Mouse (Mus musculus) forebrain, embryonic 14.5 days (tissue): ENCODE results near the gene Map4k2. TPM values are rescaled to one million over a fixed set of nuclear protein-coding genes. Genes with fewer than 3 reads are reported as not detected.

Experiments
- ATAC-seq: fragments of 200-750 bp; cut with Nextera tagmentation; 2 replicates; pipeline ENCODE4 v1.8.0; 2017; ENCODE audit warnings: mild to moderate bottlenecking, moderate library complexity
- DNase-seq: peaks from one replicate; pipeline ENCODE4 v3.0.0-alpha.2; 2015; ENCODE audit warnings: low spot score
- H3K27ac ChIP-seq: fragments of 300-500 bp; sonication (generic); 2 replicates; pipeline ENCODE4 v1.5.1; 2014; ENCODE audit warnings: low read depth, mild to moderate bottlenecking, control low read depth, low read length, moderate library complexity
- H3K27me3 ChIP-seq: fragments of 300-500 bp; sonication (generic); replicated peaks from 2 replicates; pipeline ENCODE4 v1.6.1; 2014; ENCODE audit warnings: low read length, control low read depth, mixed read lengths; ENCODE audit not compliant: control insufficient read depth, insufficient read depth
- H3K36me3 ChIP-seq: fragments of 300-500 bp; sonication (generic); 2 replicates; pipeline ENCODE4 v1.6.1; 2014; ENCODE audit warnings: low read length, control low read depth; ENCODE audit not compliant: control insufficient read depth, insufficient read depth
- H3K4me1 ChIP-seq: fragments of 300-500 bp; sonication (generic); 2 replicates; pipeline ENCODE4 v1.6.1; 2014; ENCODE audit warnings: antibody characterized with exemption, low read length, control low read depth; ENCODE audit not compliant: control insufficient read depth, insufficient read depth
- H3K4me2 ChIP-seq: fragments of 300-500 bp; sonication (generic); 2 replicates; pipeline ENCODE4 v1.6.1; 2014; ENCODE audit warnings: mild to moderate bottlenecking, control low read depth, low read length
- H3K4me3 ChIP-seq: fragments of 300-500 bp; sonication (generic); 2 replicates; pipeline ENCODE4 v1.5.1; 2014; ENCODE audit warnings: low read depth, low read length, control low read depth
- H3K9ac ChIP-seq: fragments of 300-500 bp; sonication (generic); 2 replicates; pipeline ENCODE4 v1.6.1; 2014; ENCODE audit warnings: mild to moderate bottlenecking, low read length, control low read depth, moderate library complexity
- H3K9me3 ChIP-seq: fragments of 300-500 bp; sonication (generic); replicated peaks from 2 replicates; pipeline ENCODE4 v1.6.1; 2016; ENCODE audit warnings: low read length, control low read depth, mixed read lengths; ENCODE audit not compliant: control insufficient read depth
- WGBS: fragments of 180-500 bp; shearing (Covaris S2); extraction: QIAGEN DNeasy Blood & Tissue Kit; methylation state at CpG from one replicate; pipeline ENCODE4 v1.1.7; 2014; 5-methylcytosine and 5-hydroxymethylcytosine counted together
- polyA plus RNA-seq: library from polyadenylated mRNA; unstranded; fragments of >200 nt; fragmentation: Nextera tagmentation; extraction: Ambion mirVana; gene quantifications from 2 replicates; pipeline ENCODE4 v1.2.1, GENCODE M21; 2014

Gene Map4k2
- polyA plus RNA-seq, 1 experiment from 2014 or later, result 6.2 TPM

DNA sequence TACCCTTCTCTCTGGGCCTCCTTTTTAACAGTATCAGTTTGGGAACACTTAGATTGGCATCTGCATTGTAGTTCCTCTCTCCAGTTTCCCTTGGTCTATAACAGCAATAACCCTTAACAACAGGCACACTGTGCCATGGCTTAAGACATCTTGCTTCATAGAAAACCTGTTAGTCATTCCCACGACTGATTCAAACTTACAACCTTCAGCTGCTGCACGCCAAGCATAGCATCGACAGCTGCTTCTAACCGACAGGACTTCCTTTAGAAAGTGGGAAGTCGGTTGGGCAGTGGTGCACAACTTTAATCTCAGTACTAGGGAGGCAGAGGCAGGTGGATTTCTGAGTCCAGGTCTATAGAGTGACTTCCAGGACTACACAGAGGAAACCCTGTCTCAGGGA lies 9.8 kb upstream of the Map4k2 start:
- H3K9ac ChIP-seq, result no peak overlapping the region
- H3K4me2 ChIP-seq, result 0 out of 2 replicates have a peak overlapping the region, but pooled peaks have one; percentile 28
- 70% methylated on average over 5 of the region's 5 CpGs for WGBS
- no peaks in the 10 kb centered on the region for H3K27me3 ChIP-seq
- H3K4me1 ChIP-seq, result peaks cover 6% of the 10 kb centered on the region
- no peaks in the 10 kb centered on the region for H3K9me3 ChIP-seq
- H3K36me3 ChIP-seq, result no peaks in the 10 kb centered on the region
- no peak overlapping the region for H3K4me3 ChIP-seq
- no peak for DNase-seq
- no peak for ATAC-seq
- no peak overlapping the region for H3K27ac ChIP-seq

DNA sequence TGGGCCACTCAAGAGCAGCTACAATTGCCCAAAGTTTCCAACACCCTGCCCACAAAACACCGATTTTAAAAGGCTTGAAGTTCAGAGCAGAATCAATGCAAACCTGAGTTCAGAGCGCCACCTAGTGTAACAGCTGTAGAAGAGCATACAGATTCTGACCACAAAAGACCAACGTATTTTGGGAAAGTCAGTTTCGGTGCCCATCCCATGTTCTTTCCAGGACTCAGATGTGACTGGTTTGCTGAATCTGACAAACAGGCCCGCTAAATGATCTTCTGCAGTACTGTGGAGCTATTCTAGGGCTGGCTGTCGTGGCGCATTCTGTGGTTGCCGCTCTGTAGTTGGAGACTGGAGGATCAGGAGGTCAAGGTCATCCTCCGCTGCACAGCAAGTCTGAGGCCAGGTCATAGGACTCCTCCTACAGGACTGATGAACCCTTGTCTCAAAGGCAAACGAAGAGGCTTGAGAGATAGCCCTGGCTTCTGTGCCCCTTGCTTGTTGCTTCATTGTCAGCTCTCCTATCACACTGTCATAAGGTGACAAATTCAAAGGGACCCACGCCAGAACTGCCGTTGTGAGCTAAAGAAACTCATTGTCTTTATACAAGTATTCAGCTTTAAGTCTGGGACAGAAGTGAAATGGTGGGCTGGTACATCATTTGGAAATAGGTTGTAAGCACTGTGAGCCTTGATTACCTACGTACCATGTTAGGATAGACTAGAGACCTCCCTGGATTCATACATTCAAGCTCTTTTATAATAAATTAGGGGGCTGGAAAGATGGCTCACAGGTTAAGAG lies 9.0 kb upstream of the Map4k2 start:
- Histone ChIP-seq H3K4me1 (peaks cover 13% of the 10 kb centered on the region), H3K36me3 (peaks cover under 1% of the 10 kb centered on the region; the same call in 1 of the 2 replicates), H3K4me2 (peak overlapping the region; percentile 28; the same call in 1 of the 2 replicates), H3K9me3 (no peaks in the 10 kb centered on the region), H3K9ac (peak overlapping the region; percentile 43; the same call in 1 of the 2 replicates), H3K27ac (no peak overlapping the region), H3K27me3 (no peaks in the 10 kb centered on the region), H3K4me3 (no peak overlapping the region)
- ATAC-seq (no peak), DNase-seq (peak; percentile 86)
- 22% methylated on average over 13 of the region's 13 CpGs for WGBS

DNA sequence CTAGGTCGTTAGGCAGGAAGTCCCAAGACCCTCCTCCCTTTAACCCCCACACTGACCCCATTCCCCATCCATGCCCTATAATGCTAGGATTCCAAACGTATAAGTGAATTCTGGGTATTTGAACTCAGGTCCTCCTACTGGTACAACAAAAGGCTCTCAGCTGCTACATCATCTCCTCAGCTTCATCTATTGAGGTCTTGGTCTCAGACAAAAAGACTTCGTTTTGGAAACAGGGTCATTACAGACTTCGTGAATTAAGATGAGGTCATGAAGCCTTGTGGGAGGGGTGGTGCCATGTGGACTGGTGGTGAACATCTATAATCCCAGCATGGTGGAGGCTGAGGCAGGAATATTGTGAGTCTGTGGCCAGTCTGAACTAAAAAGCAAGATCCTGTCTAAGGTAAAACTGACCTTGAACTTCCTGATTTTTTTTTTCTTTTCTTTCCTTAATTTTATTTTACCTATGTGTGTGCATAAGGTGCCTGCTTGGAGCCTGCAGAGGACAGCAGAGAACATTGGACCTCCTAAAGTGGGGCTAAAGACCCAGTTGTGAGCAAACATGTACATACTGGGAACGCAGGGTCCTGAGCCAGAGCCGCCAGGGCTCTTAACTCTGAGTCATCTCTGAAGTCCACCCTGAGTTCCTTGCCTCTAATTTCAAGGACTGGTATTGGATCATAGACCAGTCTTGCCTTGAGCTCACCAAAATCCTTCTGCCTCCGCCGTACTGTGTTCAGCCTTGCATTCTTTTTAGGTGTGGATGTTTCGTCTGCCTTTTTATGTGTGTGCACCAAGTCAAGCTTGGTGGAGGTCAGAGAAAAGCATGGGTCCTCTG lies 7.0 kb upstream of the Map4k2 start:
- no peak; the same call in 1 of the 2 replicates for ATAC-seq
- no peak for DNase-seq
- H3K36me3 ChIP-seq, result peaks cover 21% of the 10 kb centered on the region
- H3K4me3 ChIP-seq, result peak overlapping the region; percentile 83; the same call in 1 of the 2 replicates
- 57% methylated on average over 9 of the region's 9 CpGs for WGBS
- H3K9ac ChIP-seq, result peak overlapping the region; percentile 41; the same call in 1 of the 2 replicates
- H3K27me3 ChIP-seq, result no peaks in the 10 kb centered on the region
- H3K4me1 ChIP-seq, result peaks cover 15% of the 10 kb centered on the region
- peak overlapping the region; percentile 70; the same call in 1 of the 2 replicates for H3K27ac ChIP-seq
- peak overlapping the region; percentile 98 for H3K4me2 ChIP-seq
- H3K9me3 ChIP-seq, result no peaks in the 10 kb centered on the region

DNA sequence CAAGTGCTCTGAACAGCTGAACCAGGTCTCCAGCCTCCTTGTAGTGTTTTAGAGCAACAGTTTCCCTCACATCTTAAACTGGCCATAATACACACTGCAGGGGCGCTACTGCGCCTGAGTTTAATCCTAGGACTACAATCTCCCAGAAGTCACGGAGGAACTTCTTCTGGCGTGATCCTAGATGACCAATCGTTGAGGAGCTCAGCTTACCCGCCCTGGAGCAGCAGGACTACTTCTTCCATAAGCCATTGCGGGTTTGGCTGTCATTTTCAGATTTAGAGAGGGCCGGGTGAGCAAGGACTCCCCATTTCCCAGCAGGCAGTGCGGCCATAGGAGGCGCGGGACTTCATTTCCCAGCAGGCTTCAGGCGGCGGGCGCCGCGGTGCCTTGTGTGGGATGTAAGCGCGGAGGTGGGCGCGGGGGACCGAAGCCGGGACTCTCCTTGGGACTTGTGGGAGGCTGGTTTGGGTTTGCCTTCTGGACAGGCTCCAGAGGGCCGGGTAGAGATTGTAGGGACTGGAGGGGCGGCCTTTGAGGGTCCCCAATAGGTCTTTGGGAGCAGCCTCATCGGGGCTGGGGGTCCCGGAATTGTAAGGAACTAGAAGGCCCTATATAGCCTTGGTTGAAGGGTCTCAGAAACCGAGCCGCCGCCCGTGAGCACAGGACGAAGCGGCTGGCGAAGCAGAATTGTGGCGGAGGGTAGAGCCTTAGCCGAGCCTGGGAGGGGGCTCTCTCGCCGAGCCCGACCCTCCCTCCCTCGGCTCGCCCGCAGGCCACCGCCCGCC lies 6.1 kb upstream of the Map4k2 start, which contains the start of gene Men1:
TSS of gene Men1 (plus strand) at position 307 of the 785 bp plus-strand sequence.
- Histone ChIP-seq H3K27ac (peak within 1 kb of the TSS; percentile 70), H3K4me2 (peak within 1 kb of the TSS; percentile 98), H3K36me3 (peaks cover 30% of the 10 kb centered on the region), H3K9me3 (no peaks in the 10 kb centered on the region), H3K4me1 (peaks cover 15% of the 10 kb centered on the region), H3K27me3 (no peaks in the 10 kb centered on the region), H3K9ac (peak within 1 kb of the TSS; percentile 83), H3K4me3 (peak within 1 kb of the TSS; percentile 83)
- WGBS, result under 1% methylated on average over 35 of the region's 43 CpGs
- DNase-seq (peak; percentile 99), ATAC-seq (peak; percentile 96)

DNA sequence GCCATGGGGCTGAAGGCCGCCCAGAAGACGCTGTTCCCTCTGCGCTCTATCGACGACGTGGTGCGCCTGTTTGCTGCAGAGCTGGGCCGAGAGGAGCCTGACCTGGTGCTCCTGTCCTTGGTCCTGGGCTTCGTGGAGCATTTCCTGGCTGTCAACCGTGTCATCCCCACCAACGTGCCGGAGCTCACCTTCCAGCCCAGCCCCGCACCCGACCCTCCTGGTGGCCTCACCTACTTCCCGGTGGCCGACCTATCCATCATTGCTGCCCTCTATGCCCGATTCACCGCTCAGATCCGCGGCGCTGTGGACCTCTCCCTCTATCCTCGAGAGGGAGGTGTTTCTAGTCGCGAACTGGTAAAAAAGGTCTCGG lies 5.5 kb upstream of the Map4k2 start:
- H3K4me2 ChIP-seq, result peak overlapping the region; percentile 98
- peaks cover 35% of the 10 kb centered on the region for H3K36me3 ChIP-seq
- H3K27me3 ChIP-seq, result no peaks in the 10 kb centered on the region
- no peak for DNase-seq
- no peaks in the 10 kb centered on the region for H3K9me3 ChIP-seq
- 1% methylated on average over 25 of the region's 25 CpGs for WGBS
- H3K4me3 ChIP-seq, result peak overlapping the region; percentile 83
- ATAC-seq, result no peak
- peak overlapping the region; percentile 83 for H3K9ac ChIP-seq
- peak overlapping the region; percentile 40 for H3K27ac ChIP-seq
- peaks cover 15% of the 10 kb centered on the region for H3K4me1 ChIP-seq

DNA sequence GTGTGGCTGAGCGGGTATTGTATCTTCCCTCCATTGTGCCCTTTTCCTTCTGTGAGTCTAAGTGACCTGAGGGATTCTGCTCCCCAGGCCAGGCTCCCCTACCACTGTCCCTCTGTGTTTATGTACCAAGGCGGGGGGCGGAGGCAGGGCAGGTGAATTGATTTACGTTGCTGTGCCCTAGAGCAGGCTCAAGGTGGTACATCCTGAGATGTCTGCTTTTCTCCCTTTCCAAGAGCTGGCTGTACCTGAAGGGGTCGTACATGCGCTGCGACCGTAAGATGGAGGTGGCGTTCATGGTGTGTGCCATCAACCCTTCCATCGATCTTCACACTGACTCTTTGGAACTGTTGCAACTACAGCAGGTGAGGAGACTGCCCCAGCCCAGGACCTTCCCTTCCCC lies 4.0 kb upstream of the Map4k2 start:
- Histone ChIP-seq H3K36me3 (peaks cover 35% of the 10 kb centered on the region), H3K27ac (no peak overlapping the region), H3K4me2 (peak overlapping the region; percentile 98), H3K4me3 (peak overlapping the region; percentile 83; the same call in 1 of the 2 replicates), H3K9me3 (no peaks in the 10 kb centered on the region), H3K4me1 (peaks cover 19% of the 10 kb centered on the region), H3K27me3 (no peaks in the 10 kb centered on the region), H3K9ac (peak overlapping the region; percentile 83; the same call in 1 of the 2 replicates)
- 93% methylated on average over 10 of the region's 10 CpGs for WGBS
- ATAC-seq (no peak), DNase-seq (no peak)

DNA sequence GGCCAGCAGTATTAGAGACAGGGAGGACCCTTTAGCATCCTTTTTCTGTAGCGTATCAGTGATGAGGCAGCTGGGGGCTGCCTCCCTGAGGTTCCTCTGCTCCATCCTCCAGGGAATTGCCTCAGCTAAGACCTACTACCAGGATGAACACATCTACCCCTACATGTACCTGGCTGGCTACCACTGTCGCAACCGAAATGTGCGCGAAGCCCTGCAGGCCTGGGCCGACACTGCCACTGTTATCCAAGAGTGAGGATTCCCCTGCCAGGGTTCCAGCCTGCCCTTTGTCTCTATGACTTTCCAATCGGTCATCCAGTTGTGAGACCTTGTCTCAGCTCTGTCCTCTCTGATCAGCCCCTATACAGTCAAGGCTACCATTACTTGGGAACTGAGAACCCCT lies 2.8 kb upstream of the Map4k2 start:
- Histone ChIP-seq H3K36me3 (peaks cover 42% of the 10 kb centered on the region), H3K4me3 (no peak overlapping the region), H3K9me3 (no peaks in the 10 kb centered on the region), H3K9ac (no peak overlapping the region), H3K27me3 (no peaks in the 10 kb centered on the region), H3K4me2 (no peak overlapping the region), H3K27ac (no peak overlapping the region), H3K4me1 (peaks cover 19% of the 10 kb centered on the region)
- no peak for ATAC-seq
- no peak for DNase-seq
- 96% methylated on average over 7 of the region's 7 CpGs for WGBS

DNA sequence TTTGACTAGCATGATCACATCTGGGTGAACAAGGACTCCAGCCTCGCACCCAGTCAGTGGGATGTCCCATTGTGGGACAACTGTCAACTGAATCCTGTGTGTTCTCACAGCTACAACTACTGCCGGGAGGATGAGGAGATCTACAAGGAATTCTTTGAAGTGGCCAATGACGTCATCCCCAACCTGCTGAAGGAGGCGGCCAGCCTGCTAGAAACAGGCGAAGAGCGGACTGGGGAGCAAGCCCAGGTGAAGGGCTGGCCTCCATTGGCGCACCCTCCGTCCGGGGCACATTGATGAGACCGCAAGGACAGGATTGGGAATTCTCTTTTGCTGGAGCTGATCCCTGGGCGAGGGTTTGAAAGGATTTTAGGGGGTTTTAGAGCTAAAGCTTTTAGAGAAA lies 2.2 kb upstream of the Map4k2 start:
- H3K4me3 ChIP-seq, result no peak overlapping the region
- 89% methylated on average over 11 of the region's 11 CpGs for WGBS
- H3K27me3 ChIP-seq, result no peaks in the 10 kb centered on the region
- H3K9me3 ChIP-seq, result no peaks in the 10 kb centered on the region
- H3K27ac ChIP-seq, result no peak overlapping the region
- no peak for DNase-seq
- peaks cover 47% of the 10 kb centered on the region for H3K36me3 ChIP-seq
- no peak overlapping the region for H3K9ac ChIP-seq
- H3K4me1 ChIP-seq, result peaks cover 19% of the 10 kb centered on the region
- no peak for ATAC-seq
- no peak overlapping the region for H3K4me2 ChIP-seq
